Mouse (Mus musculus): ENCODE measurements at regions not wholly inside any gene's neighbourhood (a gene's known extent, or its start where the extent isn't known, plus 50 kb on each side); places are given as distances from the start of the nearest gene placed in this dataset.
A peak's percentile ranks its signal among the peaks of the same experiment; 100 is the strongest.

GRCm38 (mm10) chr12:105092730-105093440, 52.9 kb upstream of the Tcl1b2 start:
- DNase-seq (ENCODE audit: extremely low spot score, low spot score), result no peak

- DNase-seq (ENCODE audit: extremely low spot score, low spot score), result peak; percentile 36
These were observed 52.3 kb upstream of the Tcl1b2 start for GRCm38 (mm10) chr12:105093509-105093908.

All from neural tube, embryonic 10.5 days (tissue).